Mouse (Mus musculus): ENCODE data around the gene Steap4.
"Not testable (repeated sequence)": the region's sequence is repeated elsewhere in the genome, so short reads cannot be mapped to it uniquely, and the experiment has no call there.

The Steap4 gene

GRCm38 (mm10) chr5:7960176-7960575, at the start of gene Steap4:
Steap4 (plus strand) TSS chr5:7960457.
- no peak for DNase-seq

- DNase-seq: no peak
Measured at GRCm38 (mm10) chr5:7911975-7912374, 48.3 kb upstream of the Steap4 start.

DNA sequence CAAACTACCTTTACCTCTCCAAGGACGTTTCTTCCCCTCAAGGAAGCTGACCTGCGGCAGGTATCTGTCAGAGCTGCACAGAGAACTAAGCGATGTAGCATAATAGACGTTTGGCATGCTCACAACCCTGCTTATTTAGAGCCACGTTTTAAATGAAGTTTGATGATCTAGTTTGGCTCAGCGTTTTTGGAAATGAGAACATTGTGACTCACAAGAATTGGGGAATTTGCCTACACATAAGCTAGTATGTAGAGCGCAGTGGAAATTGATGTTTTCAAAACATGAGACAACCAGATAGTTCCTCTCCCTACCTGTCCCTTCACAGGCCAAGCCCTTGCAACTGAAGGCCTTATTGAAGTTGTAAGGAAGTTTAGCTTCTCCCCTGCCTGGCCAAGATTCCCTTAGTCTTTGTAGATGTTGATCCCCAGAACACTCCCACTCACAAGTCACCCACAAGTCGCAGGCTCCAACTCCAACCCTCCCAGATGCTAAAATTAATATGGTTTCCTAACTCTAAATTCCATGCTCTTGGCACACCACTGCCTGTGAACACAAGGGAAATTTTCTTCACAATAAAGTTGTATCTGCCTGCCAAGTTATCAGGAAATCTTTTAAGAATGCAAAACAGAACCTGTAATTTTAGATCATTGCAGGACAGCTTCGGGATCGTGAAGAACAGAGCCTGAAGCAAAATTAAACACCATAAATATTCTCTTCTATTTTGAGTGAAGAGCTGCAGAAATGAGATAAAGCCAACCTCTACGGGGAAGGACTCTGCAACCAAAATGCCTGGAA, 42.6 kb upstream of the Steap4 start:
- DNase-seq: no peak

DNA sequence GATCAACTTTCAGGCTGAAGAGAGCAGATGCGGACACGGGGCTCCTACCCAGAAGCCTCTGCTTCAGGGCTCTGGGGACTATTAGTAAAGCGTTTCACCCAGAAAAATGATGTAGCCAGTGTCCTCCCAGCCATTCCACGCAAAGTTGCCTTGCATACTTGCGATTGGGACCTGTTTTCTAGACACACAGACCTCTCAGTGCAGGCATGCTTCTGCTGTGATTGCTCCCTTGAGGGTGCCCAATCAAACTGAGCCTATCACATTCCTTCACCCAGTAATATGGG, 42.0 kb upstream of the Steap4 start:
- no peak for DNase-seq

DNA sequence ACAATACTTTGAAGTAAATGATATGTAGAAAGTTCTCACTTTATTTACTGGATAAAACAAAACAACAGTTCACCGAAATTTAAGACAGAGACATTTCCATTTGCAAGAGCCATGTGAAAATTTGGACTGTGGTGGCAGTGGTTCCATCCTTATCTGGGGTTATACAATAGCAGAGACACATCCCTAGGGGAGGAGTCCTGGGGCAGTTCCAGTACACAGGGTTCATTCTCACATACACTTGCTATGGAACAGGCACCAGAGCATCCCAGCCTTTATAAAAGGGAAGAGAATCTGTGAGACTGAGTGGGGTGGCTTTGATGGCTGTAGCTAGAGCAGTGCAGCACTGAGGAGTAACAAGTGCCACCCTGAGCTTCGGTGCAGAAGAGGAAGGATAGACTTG, 40.6 kb upstream of the Steap4 start:
- no peak for DNase-seq

DNA sequence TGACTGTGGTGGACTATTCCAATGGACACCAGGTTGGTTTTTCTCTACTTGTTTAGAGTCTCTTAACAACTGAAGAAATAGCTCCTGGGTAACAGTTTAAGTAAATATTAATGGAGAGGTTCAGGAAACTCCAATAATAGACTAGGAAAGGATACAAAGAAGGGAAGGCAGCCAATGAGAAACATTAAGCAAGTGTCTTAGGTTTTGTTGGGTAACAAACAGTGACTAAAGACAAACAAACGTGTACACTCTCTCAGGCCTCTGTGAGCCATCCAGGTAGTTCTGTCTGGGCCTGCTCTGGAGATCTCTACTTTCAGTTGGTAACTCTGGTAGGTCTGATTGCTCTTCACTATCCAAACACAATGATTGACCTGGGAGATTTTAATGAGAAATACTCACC, 37.5 kb upstream of the Steap4 start:
- no peak for DNase-seq

GRCm38 (mm10) chr5:7923666-7924065, 36.6 kb upstream of the Steap4 start:
- DNase-seq: no peak

DNA sequence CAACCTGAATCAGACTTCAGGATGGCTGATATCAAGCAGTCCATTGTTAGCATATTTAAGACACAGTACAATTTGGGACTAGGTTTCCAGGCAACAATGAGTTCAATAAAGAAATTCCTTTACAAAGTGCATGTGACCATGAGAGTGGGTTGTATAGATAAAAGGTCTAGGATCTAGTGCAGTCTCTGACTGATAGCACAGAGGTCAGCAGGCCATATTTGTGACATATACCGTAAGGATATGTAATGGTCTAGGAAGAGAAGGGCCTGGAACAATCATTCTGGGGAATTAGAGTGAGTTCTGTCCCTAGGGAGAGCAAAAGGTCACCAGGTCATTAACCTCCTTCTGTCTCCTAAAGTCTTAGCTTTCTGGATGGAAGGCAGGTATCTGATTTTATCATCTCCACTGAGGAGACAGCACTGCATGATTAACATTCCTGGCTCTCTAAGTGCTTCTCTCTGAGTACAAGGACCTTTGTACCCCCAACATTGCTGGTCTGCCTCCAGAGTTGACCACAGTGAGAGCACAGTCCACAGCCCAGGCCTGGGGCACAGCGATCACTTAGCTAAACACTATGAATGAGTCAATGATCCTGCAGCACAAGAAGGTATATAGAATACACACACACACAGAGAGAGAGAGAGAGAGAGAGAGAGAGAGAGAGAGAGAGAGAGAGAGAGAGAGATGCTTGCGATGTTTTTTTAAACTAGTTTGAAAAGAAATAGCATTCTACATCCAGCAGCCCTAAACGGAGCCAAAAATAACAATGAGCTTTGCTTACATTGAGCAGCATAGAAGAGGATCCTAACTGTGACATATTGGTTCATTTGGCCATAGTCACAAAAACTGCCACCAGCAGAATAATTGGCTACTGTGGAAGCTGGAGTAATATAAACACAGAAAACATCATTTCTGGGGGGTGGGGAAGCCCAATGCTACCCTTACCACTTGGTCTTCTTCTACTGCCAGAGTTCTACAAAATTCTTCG, 27.7 kb upstream of the Steap4 start:
- DNase-seq: no peak

DNA sequence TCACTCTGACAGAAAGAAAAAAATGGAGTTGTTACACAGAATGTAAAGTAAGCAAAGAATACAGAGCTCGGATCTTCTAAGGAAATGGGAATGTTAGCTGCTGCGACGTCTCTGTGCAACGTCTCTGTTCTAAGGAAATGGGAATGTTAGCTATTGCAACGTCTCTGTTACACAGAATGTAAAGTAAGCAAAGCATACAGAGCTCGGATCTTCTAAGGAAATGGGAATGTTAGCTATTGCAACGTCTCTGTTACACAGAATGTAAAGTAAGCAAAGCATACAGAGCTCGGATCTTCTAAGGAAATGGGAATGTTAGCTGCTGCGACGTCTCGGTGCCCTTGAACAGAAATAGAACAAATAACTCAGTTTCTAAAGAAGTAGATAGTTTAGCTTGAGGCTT, 26.8 kb upstream of the Steap4 start:
- not testable (repeated sequence) for DNase-seq

DNA sequence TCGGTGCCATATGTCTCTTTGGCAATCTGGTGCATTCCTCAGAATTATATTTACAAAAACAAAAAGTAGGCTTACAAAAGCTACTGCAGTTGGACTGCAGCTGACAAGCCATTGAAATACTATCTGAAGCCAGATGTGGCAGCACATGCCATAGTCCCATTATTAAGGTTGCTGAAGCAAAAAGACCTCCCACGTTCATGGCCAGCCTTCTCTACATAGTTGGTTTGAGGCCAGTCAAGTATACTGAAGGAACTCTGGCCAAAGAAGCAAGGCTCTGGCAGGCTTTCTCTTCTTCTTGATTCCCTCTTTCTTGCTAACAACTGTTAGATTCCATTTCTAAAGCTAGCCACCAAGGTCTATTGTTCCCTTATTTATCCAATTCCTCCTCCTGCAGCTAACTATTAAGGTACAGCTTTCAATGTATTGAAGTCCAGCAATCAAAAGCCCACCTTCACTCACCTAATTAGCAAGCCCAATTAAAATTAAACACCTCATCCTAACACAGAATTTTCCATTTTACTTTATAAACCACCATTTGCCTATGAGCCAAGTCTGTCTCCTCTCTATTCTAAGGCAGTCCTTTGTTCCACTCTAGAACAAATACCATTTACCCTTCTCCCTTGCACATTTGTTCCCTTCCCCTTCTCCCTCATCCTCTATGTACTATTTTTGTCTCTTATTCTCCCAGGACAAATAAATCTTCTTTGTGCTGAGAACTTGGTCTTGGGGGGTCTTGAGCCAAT, 26.2 kb upstream of the Steap4 start:
- DNase-seq: no peak

- no peak for DNase-seq
Measured at GRCm38 (mm10) chr5:7954838-7955237, 5.4 kb upstream of the Steap4 start.

DNA sequence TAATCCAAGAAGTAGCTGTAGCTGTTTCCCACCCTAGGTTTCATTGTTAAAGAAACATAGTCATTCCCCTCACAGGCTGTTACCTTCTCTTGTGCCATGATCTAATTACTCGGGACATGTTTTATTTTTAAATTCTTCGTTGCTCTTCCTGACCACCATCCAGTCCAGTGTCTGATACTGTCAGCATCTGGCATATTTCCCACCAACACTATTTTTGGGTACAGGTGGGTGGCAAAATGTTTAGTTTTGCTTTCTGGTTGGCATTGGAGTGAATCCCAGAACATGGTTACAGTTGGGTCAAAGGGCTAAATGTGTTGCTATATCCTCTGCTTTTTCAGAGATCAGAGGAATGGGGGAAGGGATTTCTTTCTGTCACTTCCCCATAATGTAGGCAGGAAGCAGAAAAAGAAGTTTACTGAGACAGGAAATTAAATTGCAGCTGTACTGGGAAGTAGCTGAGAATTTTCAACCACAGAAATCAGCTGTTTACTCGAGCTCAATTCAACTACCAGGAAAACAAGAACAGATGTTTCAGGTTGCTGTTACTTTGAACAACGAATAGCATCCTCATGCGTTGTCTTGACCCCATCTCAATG, 4.8 kb upstream of the Steap4 start:
- DNase-seq: no peak

- DNase-seq: no peak
Measured at GRCm38 (mm10) chr5:7958061-7958460, 2.2 kb upstream of the Steap4 start.

- no peak for DNase-seq
Measured at GRCm38 (mm10) chr5:7959286-7959685, 971 bp upstream of the Steap4 start.

DNA sequence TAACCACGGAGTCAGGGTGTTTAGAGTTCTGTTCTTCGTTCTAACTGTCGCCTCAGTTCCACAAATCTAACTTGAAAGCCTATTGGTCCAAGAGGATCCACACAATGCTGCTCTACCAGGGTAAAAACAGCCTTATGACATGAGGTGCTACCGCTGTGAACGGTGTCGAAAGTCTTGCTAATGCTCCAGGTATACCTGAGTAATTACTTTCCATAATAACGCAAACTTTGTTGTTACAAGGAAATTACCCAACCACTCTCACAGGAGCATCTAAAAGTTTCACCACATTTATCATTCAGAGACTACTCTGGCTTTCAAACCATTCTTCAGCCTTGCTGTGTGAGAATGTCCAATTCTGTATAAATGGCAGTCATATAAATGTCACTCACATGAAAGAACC, 856 bp downstream of the Steap4 start:
- DNase-seq: no peak

GRCm38 (mm10) chr5:7965281-7965680, 5.0 kb downstream of the Steap4 start:
- peak; percentile 32 for DNase-seq

DNA sequence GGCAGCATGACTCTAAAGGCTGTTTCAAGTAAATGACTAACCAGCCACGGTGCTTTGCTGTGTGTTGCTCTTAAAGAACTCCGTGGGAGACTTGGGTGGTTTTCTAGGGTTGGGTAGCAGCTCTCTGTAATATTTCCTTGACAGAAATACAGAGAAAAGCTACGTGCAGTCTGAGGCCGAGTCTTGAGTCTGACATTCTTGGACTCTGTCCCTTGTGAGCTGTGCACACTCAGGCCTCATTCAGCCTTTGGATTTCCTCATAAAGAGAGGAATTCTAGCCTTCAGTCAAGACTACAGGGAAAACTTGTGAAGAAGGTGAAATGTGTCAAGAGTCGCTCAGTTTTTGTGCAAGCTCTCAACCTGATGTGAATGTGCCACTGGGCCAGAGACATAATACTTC, 7.9 kb downstream of the Steap4 start:
- DNase-seq: no peak

DNA sequence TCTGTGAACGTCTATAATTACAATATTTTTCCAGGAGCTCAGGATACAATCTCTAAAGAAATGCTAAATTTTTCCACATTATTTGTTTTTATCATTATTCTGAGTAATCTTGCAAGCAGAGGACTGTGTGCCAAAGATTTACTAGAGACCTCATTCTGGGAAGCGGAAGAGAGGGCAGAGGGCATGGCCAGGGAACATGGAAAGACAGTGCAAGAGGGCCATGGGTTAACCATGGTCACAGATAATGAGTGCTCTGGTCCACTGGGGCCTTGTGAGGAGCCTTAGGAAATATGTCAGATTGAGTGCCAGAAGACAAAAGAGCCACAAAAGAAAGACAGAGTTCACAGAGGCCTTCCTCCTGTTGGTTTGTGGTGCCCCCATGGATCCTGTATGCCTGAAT, 12.0 kb downstream of the Steap4 start:
- no peak for DNase-seq

- DNase-seq: no peak
Measured at GRCm38 (mm10) chr5:7974522-7975197, 14.4 kb downstream of the Steap4 start.

DNA sequence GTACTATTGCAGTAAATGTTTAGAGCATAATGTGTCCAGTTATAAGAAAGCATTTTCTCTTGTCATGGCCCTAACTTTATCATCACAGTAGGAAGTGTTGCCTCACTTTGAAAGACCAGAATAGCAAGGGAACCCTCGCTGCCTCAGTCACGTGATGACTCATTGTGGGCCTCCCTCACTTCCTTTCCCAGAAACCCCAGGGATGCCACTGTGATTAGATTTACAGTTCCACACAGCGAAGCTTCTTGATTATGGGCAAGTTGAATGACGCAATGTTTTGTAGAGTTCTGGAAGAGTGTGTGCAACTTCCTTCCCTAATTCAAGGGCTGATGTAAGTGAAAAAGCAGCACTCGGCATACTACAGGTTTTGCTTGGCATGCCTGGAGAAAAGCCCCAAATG, 20.3 kb downstream of the Steap4 start:
- DNase-seq: no peak

- no peak for DNase-seq
Measured at GRCm38 (mm10) chr5:7987962-7988361, 27.7 kb downstream of the Steap4 start.

DNA sequence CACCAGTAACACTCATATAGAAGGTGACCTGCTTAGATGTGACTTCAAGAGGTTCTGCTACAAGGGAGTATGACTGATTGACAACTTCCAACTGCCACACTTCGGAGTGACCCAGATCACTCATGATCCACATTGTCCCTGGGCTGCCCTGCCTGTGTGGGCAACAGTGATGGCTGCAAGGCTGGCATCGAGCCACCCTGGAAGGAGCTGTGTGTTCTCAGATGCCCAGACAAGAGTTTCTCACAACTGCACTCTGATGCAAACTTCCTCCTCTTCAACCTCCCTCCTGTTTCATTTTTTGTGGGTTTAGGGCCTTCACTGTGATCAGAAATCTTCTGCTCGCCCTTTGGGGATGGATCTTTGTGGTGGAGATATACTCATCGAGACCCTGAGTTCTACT, 28.2 kb downstream of the Steap4 start:
- no peak for DNase-seq
